Mouse (Mus musculus) hindbrain, embryonic 16.5 days (tissue): ENCODE results near the gene Cul1. TPM values are rescaled to one million over a fixed set of nuclear protein-coding genes. Genes with fewer than 3 reads are reported as not detected.

Source experiments
- ATAC-seq: fragments of 200-750 bp; cut with Nextera tagmentation; 2 replicates; pipeline ENCODE4 v1.8.0; 2017; ENCODE audit warnings: moderate TSS enrichment, moderate library complexity
- H3K27ac ChIP-seq: fragments of 300-500 bp; sonication (generic); 2 replicates; pipeline ENCODE4 v1.5.1; 2014; ENCODE audit warnings: low read depth, mild to moderate bottlenecking, control low read depth, low read length, moderate library complexity
- H3K27me3 ChIP-seq: fragments of 300-500 bp; sonication (generic); replicated peaks from 2 replicates; pipeline ENCODE4 v1.6.1; 2014; ENCODE audit warnings: low read length; ENCODE audit not compliant: control insufficient read depth, insufficient read depth
- H3K36me3 ChIP-seq: fragments of 300-500 bp; sonication (generic); 2 replicates; pipeline ENCODE4 v1.6.1; 2014; ENCODE audit warnings: mild to moderate bottlenecking, low read length, moderate library complexity, mixed read lengths; ENCODE audit not compliant: control insufficient read depth, insufficient read depth
- H3K4me1 ChIP-seq: fragments of 300-500 bp; sonication (generic); 2 replicates; pipeline ENCODE4 v1.6.1; 2014; ENCODE audit warnings: low read depth, low read length; ENCODE audit not compliant: control insufficient read depth, insufficient read depth
- H3K4me2 ChIP-seq: fragments of 300-500 bp; sonication (generic); 2 replicates; pipeline ENCODE4 v1.6.1; 2014; ENCODE audit warnings: mild to moderate bottlenecking, low read length, control low read depth, moderate library complexity
- H3K4me3 ChIP-seq: fragments of 300-500 bp; sonication (generic); 2 replicates; pipeline ENCODE4 v1.5.1; 2014; ENCODE audit warnings: mild to moderate bottlenecking, low read length, control low read depth, moderate library complexity
- H3K9ac ChIP-seq: fragments of 300-500 bp; sonication (generic); 2 replicates; pipeline ENCODE4 v1.6.1; 2014; ENCODE audit warnings: low read depth, mild to moderate bottlenecking, control low read depth, low read length, moderate library complexity
- H3K9me3 ChIP-seq: fragments of 300-500 bp; sonication (generic); 2 replicates; pipeline ENCODE4 v1.6.1; 2014; ENCODE audit warnings: mild to moderate bottlenecking, low read length, moderate library complexity; ENCODE audit not compliant: control insufficient read depth
- WGBS: fragments of 180-500 bp; shearing (Covaris S2); extraction: QIAGEN DNeasy Blood & Tissue Kit; methylation state at CpG from one replicate; pipeline ENCODE4 v1.1.7; 2014; 5-methylcytosine and 5-hydroxymethylcytosine counted together
- polyA plus RNA-seq: library from polyadenylated mRNA; unstranded; fragments of >200 nt; fragmentation: Nextera tagmentation; extraction: Ambion mirVana; gene quantifications from 2 replicates; pipeline ENCODE4 v1.2.1, GENCODE M21; 2015

Gene Cul1
- polyA plus RNA-seq, 1 experiment from 2014 or later: 118 TPM

DNA sequence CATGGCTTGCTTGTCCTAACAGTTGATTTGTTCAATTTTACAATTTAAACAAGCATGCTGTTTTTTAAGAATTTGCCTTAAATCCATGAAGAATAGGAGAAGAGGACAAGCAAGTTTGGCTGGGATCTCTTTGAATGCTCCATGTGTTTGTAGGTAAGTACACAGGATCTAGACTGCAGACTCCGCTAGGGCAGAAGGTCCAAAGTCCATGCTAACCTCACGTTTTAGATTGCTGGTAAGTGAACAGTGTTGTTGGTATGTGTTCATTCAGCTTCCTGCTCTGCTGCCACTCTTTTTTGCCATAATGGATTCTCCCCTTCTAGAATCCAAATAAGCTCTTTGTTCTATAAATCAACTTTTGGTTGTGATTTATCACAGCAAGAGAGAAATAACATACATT is 73.9 kb downstream of the Cul1 start:
- H3K4me1 ChIP-seq: no peaks in the 10 kb centered on the region
- H3K27me3 ChIP-seq: no peaks in the 10 kb centered on the region
- no peaks in the 10 kb centered on the region for H3K9me3 ChIP-seq
- H3K9ac ChIP-seq: no peak overlapping the region
- no peak overlapping the region for H3K27ac ChIP-seq
- H3K4me3 ChIP-seq: no peak overlapping the region
- WGBS: 89% methylated on average over 2 of the region's 2 CpGs
- no peak overlapping the region for H3K4me2 ChIP-seq
- peaks cover 49% of the 10 kb centered on the region for H3K36me3 ChIP-seq
- ATAC-seq: no peak

DNA sequence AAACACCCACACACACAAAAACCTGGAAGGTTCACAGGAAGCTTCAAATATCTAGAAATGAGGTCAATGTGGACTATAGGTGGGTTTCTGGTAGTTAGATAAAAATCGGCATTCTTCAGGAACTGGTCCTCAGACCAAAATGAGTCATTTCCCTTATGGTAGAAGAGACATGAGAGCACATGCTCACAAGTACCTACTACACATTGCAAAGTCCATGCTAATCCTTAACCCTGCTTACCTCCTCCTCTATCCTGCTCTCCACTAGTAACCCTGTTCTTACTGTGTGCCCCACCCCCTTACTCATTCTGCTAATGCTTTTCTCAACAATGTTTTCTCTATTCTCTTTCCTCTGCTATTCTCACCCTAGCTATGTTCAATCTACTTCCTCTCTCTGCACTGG is 74.5 kb downstream of the Cul1 start:
- H3K4me1 ChIP-seq: no peaks in the 10 kb centered on the region
- H3K27ac ChIP-seq: no peak overlapping the region
- peaks cover 49% of the 10 kb centered on the region for H3K36me3 ChIP-seq
- no peak overlapping the region for H3K4me3 ChIP-seq
- no peaks in the 10 kb centered on the region for H3K27me3 ChIP-seq
- WGBS: 96% methylated on average over 1 of the region's 1 CpGs
- H3K9ac ChIP-seq: no peak overlapping the region
- H3K4me2 ChIP-seq: no peak overlapping the region
- no peak for ATAC-seq
- H3K9me3 ChIP-seq: no peaks in the 10 kb centered on the region

DNA sequence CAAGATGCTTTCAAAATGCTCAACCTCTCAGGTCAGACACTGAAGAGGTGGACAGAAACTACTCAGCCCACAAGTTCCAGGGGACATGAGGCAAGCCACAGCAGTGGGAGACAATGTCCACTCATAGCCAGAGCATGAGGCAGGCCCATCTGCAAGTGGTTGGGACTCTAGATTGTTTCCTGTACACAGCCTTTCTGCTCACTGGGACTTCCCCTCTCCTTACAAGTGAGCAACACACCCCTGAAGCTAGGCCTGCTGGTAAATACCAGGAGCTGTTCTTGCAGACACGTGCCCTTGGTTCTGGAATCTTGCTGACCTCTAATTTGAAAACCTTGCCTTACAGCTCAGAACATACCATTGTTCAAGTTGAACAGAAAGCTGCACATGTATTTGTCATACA is 79.3 kb downstream of the Cul1 start:
- no peak for ATAC-seq
- Histone ChIP-seq H3K9me3 (no peaks in the 10 kb centered on the region), H3K36me3 (peaks cover 20% of the 10 kb centered on the region), H3K4me3 (no peak overlapping the region), H3K4me1 (no peaks in the 10 kb centered on the region), H3K9ac (no peak overlapping the region), H3K4me2 (no peak overlapping the region), H3K27ac (no peak overlapping the region), H3K27me3 (no peaks in the 10 kb centered on the region)
- WGBS: 81% methylated on average over 1 of the region's 1 CpGs

DNA sequence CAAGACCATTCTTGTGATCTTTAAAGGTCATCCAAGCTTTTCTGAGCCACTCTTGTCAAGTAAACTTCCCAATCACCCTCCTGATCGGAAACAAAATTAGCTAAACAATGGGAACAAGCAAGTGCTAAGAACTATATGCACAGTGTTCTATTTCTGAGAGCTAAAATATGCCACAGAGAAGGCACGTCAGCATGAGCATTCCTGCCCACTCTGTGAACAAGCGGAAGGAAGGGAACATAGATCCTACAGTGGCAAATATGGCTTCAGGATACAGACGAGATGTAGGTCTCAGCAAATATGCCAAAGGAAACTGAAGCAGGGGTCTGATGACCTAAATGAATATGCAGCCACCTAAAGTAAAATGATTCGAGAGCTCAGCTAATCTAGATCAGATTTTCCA is 82.1 kb downstream of the Cul1 start:
- H3K4me1 ChIP-seq: no peaks in the 10 kb centered on the region
- no peak overlapping the region for H3K4me3 ChIP-seq
- H3K27me3 ChIP-seq: no peaks in the 10 kb centered on the region
- no peaks in the 10 kb centered on the region for H3K9me3 ChIP-seq
- H3K36me3 ChIP-seq: peaks cover 15% of the 10 kb centered on the region
- H3K27ac ChIP-seq: no peak overlapping the region
- no peak overlapping the region for H3K9ac ChIP-seq
- WGBS: 91% methylated on average over 5 of the region's 5 CpGs
- no peak for ATAC-seq
- no peak overlapping the region for H3K4me2 ChIP-seq

DNA sequence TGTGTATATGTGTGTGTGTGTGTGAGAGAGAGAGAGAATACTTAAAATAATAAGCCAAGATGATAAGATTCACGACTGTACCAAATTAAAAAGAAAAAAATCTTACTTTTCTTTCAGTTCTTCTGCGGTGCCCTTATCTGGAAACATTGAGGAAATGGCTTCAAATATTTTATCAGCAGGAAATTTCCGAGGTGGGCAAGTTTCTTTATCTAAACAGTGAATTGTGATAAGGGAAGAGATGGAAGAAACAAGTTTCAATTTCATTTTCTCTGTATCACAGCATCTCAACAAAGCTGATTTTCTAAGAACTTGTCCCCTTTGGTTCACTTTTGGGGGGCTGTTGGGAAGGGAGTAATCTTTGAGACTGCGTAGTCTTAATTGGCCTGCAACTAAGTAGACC is 99.1 kb downstream of the Cul1 start:
- Histone ChIP-seq H3K4me1 (no peaks in the 10 kb centered on the region), H3K9me3 (no peaks in the 10 kb centered on the region), H3K27me3 (no peaks in the 10 kb centered on the region), H3K27ac (no peak overlapping the region), H3K4me3 (no peak overlapping the region), H3K36me3 (peaks cover 22% of the 10 kb centered on the region), H3K4me2 (no peak overlapping the region), H3K9ac (no peak overlapping the region)
- no peak for ATAC-seq
- WGBS: 97% methylated on average over 4 of the region's 4 CpGs

DNA sequence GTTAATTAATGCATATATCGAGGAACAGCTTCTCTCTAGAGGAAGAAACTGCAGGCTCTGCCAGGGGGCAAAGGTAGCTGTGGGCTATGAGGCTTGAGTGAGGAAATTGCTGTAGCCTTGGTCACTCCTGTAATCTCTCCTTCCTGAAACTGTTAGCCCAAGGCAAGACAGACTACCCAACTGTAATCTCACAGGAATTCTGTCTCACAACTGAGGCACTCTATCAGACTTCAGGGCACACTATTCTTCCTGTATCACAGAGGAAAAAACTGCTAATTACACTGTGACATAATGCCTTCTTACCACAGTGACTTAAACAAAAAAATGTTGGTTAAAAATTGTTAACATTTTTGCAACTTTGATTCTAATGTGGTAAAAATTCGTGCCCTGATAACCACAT is 106.1 kb downstream of the Cul1 start:
- Histone ChIP-seq H3K9ac (no peak overlapping the region), H3K9me3 (no peaks in the 10 kb centered on the region), H3K27me3 (no peaks in the 10 kb centered on the region), H3K4me2 (no peak overlapping the region), H3K36me3 (peaks cover 9% of the 10 kb centered on the region), H3K27ac (no peak overlapping the region), H3K4me1 (no peaks in the 10 kb centered on the region), H3K4me3 (no peak overlapping the region)
- 77% methylated on average over 2 of the region's 2 CpGs for WGBS
- ATAC-seq: no peak

DNA sequence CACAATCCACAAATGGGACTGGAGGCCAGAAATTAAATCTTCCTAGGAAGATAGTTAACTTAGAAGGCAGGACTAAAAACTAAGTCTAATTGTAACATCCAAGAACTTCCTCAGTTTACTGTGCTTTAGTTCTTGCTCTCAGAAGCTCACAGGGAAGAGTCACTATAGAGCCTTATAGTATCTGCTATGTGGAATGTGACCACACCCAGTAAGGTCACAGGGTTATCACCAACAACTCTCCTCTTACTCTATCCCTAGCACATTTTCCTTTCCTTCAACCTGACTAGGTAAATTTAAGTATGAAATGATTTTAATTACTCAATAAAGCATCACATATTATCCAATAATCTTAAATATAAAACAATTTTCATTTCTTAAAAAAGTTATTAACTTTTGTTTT is 107.2 kb downstream of the Cul1 start:
- ATAC-seq: no peak
- Histone ChIP-seq H3K4me2 (no peak overlapping the region), H3K4me3 (no peak overlapping the region), H3K27me3 (no peaks in the 10 kb centered on the region), H3K4me1 (no peaks in the 10 kb centered on the region), H3K9ac (no peak overlapping the region), H3K27ac (no peak overlapping the region), H3K9me3 (no peaks in the 10 kb centered on the region), H3K36me3 (peaks cover 2% of the 10 kb centered on the region)

DNA sequence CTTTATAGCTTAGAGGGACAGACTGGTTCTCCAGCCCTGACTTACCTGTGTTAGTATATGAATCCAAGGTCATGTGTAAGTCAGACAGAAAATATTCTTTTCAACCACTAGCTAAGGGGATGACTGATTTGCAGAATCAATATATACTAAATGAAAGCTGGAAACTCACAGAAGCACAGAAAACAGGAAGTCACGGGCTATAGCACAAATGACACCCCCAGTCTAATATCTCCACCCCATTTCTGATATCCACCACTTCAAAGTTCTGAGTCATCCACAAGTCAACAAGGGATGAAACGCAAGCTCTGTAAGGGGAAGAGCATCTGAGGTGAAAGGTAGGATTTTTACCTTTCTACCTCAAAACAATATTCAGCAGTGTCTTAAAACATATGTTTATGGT is 107.6 kb downstream of the Cul1 start:
- H3K9me3 ChIP-seq: no peaks in the 10 kb centered on the region
- ATAC-seq: no peak
- no peak overlapping the region for H3K4me2 ChIP-seq
- WGBS: 96% methylated on average over 2 of the region's 2 CpGs
- H3K36me3 ChIP-seq: peaks cover 2% of the 10 kb centered on the region
- no peaks in the 10 kb centered on the region for H3K4me1 ChIP-seq
- no peak overlapping the region for H3K4me3 ChIP-seq
- H3K9ac ChIP-seq: no peak overlapping the region
- H3K27ac ChIP-seq: no peak overlapping the region
- no peaks in the 10 kb centered on the region for H3K27me3 ChIP-seq

DNA sequence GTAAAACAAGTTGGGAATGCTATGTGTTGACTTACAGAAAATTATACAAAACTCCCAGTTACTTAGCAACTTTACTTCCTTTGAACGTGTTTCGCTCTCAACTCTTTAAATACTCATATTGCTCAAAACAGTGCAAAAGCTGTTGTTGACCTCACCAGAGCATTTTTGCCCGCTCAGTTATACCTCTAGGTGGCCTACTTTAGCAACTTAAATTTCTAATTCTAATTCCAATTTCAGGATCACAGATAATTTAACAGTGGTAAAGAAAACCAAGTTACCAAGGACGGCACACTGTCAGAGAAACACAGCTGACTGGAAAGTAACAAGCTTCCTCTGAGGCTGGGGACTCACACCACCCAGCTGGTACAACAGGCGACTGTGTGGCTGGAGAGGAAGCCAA is 108.2 kb downstream of the Cul1 start:
- Histone ChIP-seq H3K36me3 (peaks cover 2% of the 10 kb centered on the region), H3K4me2 (no peak overlapping the region), H3K27me3 (no peaks in the 10 kb centered on the region), H3K27ac (no peak overlapping the region), H3K9ac (no peak overlapping the region), H3K4me1 (no peaks in the 10 kb centered on the region), H3K4me3 (no peak overlapping the region), H3K9me3 (no peaks in the 10 kb centered on the region)
- WGBS: 90% methylated on average over 5 of the region's 5 CpGs
- ATAC-seq: no peak

DNA sequence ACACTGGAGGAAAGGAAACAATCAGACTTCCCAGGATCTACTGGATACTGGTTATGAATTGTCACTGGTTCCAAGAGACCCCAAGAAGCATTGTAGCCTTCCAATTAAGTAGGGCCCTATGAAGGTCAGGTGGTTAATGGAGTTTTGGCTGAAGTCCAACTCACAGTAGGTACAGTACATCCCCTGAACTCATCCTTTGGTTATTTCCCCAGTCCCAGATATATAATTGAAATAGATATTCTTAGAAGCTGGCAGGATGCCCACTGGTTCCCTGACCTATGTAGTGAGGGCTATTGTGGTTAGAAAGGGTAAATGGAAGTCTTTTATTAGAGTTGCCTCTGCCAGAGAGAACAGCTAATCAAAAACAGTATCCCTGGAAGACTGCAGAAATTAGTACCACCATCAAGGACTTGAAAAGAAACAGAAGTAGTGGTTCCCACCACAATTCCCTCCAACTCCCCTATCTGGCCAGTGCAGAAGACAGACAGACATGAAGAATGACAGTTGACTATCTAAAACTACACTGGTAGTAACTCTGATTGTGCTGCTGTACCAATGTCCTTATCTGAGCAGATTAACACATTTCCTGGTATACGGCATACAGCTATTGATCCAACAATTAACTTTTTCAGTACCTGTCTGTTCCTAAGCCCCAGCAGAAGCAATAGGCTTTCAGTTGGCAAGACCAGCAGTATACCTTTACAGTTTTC is 112.3 kb downstream of the Cul1 start:
- H3K27me3 ChIP-seq: no peaks in the 10 kb centered on the region
- no peaks in the 10 kb centered on the region for H3K4me1 ChIP-seq
- H3K9me3 ChIP-seq: no peaks in the 10 kb centered on the region
- peaks cover 15% of the 10 kb centered on the region for H3K36me3 ChIP-seq
- no peak for ATAC-seq
- no peak overlapping the region for H3K4me3 ChIP-seq
- no peak overlapping the region for H3K4me2 ChIP-seq
- 89% methylated on average over 1 of the region's 1 CpGs for WGBS
- no peak overlapping the region for H3K9ac ChIP-seq
- H3K27ac ChIP-seq: no peak overlapping the region
